Mouse (Mus musculus) lung, postnatal 25 days (tissue): ENCODE results near the gene Map1b.

Experiments used
- DNase-seq: peaks from one replicate; pipeline ENCODE4 v3.0.0; 2022; ENCODE audit warnings: low spot score

Map1b gene

GRCm38 (mm10) chr13:99489175-99489574 is 27.2 kb downstream of the Map1b start:
- DNase-seq, result no peak

- no peak for DNase-seq
Observed at GRCm38 (mm10) chr13:99485861-99486260, 30.5 kb downstream of the Map1b start.

- DNase-seq, result no peak
Observed at GRCm38 (mm10) chr13:99485331-99485733, 31.0 kb downstream of the Map1b start.

- DNase-seq, result no peak
Observed at GRCm38 (mm10) chr13:99484905-99485304, 31.4 kb downstream of the Map1b start.

- no peak for DNase-seq
Observed at GRCm38 (mm10) chr13:99483433-99483832, 32.9 kb downstream of the Map1b start.

- DNase-seq, result peak; percentile 25
Observed at GRCm38 (mm10) chr13:99475488-99475887, 40.9 kb downstream of the Map1b start.

GRCm38 (mm10) chr13:99475033-99475432 is 41.3 kb downstream of the Map1b start:
- no peak for DNase-seq

- no peak for DNase-seq
Observed at GRCm38 (mm10) chr13:99474108-99474507, 42.2 kb downstream of the Map1b start.

GRCm38 (mm10) chr13:99472028-99472427 is 44.3 kb downstream of the Map1b start:
- DNase-seq, result no peak

- DNase-seq, result no peak
Observed at GRCm38 (mm10) chr13:99470084-99470483, 46.3 kb downstream of the Map1b start.

- no peak for DNase-seq
Observed at GRCm38 (mm10) chr13:99468267-99468666, 48.1 kb downstream of the Map1b start.

GRCm38 (mm10) chr13:99466811-99467315 is 49.5 kb downstream of the Map1b start:
- no peak for DNase-seq

- DNase-seq, result no peak
Observed at GRCm38 (mm10) chr13:99466064-99466463, 50.3 kb downstream of the Map1b start.

- peak; percentile 16 for DNase-seq
Observed at GRCm38 (mm10) chr13:99464551-99464950, 51.8 kb downstream of the Map1b start.

- no peak for DNase-seq
Observed at GRCm38 (mm10) chr13:99461886-99462285, 54.5 kb downstream of the Map1b start.

GRCm38 (mm10) chr13:99459612-99460011 is 56.7 kb downstream of the Map1b start:
- DNase-seq, result no peak

GRCm38 (mm10) chr13:99458658-99459386 is 57.5 kb downstream of the Map1b start:
- no peak for DNase-seq

- no peak for DNase-seq
Observed at GRCm38 (mm10) chr13:99454977-99455376, 61.4 kb downstream of the Map1b start.

- DNase-seq, result no peak
Observed at GRCm38 (mm10) chr13:99452444-99452843, 63.9 kb downstream of the Map1b start.

- no peak for DNase-seq
Observed at GRCm38 (mm10) chr13:99451276-99451675, 65.1 kb downstream of the Map1b start.

GRCm38 (mm10) chr13:99450766-99451165 is 65.6 kb downstream of the Map1b start:
- DNase-seq, result no peak

GRCm38 (mm10) chr13:99449547-99449946 is 66.8 kb downstream of the Map1b start:
- DNase-seq, result no peak

- no peak for DNase-seq
Observed at GRCm38 (mm10) chr13:99448278-99448677, 68.1 kb downstream of the Map1b start.
